Mouse (Mus musculus): ENCODE measurements around the gene Cfap43.
"Not testable (repeated sequence)": the region's sequence is repeated elsewhere in the genome, so short reads cannot be mapped to it uniquely, and the experiment has no call there.

Cfap43 gene

GRCm38 (mm10) chr19:47849735-47850134, 69.4 kb downstream of the Cfap43 start:
- no peak for DNase-seq

GRCm38 (mm10) chr19:47841234-47841633, 77.9 kb downstream of the Cfap43 start:
- not testable (repeated sequence) for DNase-seq

- no peak for DNase-seq
These were observed 81.6 kb downstream of the Cfap43 start for GRCm38 (mm10) chr19:47837527-47837901.

GRCm38 (mm10) chr19:47836701-47837526, 82.2 kb downstream of the Cfap43 start:
- DNase-seq = peak; percentile 46

GRCm38 (mm10) chr19:47835776-47836175, 83.3 kb downstream of the Cfap43 start:
- DNase-seq = no peak

GRCm38 (mm10) chr19:47834614-47835013, 84.5 kb downstream of the Cfap43 start:
- no peak for DNase-seq

GRCm38 (mm10) chr19:47832316-47832715, 86.8 kb downstream of the Cfap43 start:
- no peak for DNase-seq

- no peak for DNase-seq
These were observed 88.0 kb downstream of the Cfap43 start for GRCm38 (mm10) chr19:47831111-47831510.

GRCm38 (mm10) chr19:47829913-47830450, 89.1 kb downstream of the Cfap43 start:
- no peak for DNase-seq

GRCm38 (mm10) chr19:47824026-47824425, 95.1 kb downstream of the Cfap43 start:
- no peak for DNase-seq

GRCm38 (mm10) chr19:47822143-47822796, 96.8 kb downstream of the Cfap43 start:
- DNase-seq = no peak

- no peak for DNase-seq
These were observed 97.6 kb downstream of the Cfap43 start for GRCm38 (mm10) chr19:47821494-47821872.

GRCm38 (mm10) chr19:47820832-47821493, 98.1 kb downstream of the Cfap43 start:
- DNase-seq = peak; percentile 63

GRCm38 (mm10) chr19:47817692-47818091, 101.4 kb downstream of the Cfap43 start:
- DNase-seq = no peak

- no peak for DNase-seq
These were observed 104.4 kb downstream of the Cfap43 start for GRCm38 (mm10) chr19:47814721-47815120.

- no peak for DNase-seq
These were observed 107.0 kb downstream of the Cfap43 start for GRCm38 (mm10) chr19:47812091-47812490.

GRCm38 (mm10) chr19:47798583-47798982, 120.5 kb downstream of the Cfap43 start:
- DNase-seq = no peak

GRCm38 (mm10) chr19:47796699-47797098, 122.4 kb downstream of the Cfap43 start:
- DNase-seq = no peak

- peak; percentile 77 for DNase-seq
These were observed 123.9 kb downstream of the Cfap43 start for GRCm38 (mm10) chr19:47795009-47795728.

- no peak for DNase-seq
These were observed 124.8 kb downstream of the Cfap43 start for GRCm38 (mm10) chr19:47794331-47794730.

GRCm38 (mm10) chr19:47790316-47791020, 128.6 kb downstream of the Cfap43 start:
- peak; percentile 20 for DNase-seq

GRCm38 (mm10) chr19:47783898-47784297, 135.2 kb downstream of the Cfap43 start:
- DNase-seq = no peak
